Mouse (Mus musculus) liver, embryonic 14.5 days (tissue): ENCODE measurements at regions not wholly inside any gene's neighbourhood (a gene's known extent, or its start where the extent isn't known, plus 50 kb on each side); places are given as distances from the start of the nearest gene placed in this dataset.

Experiments
- ATAC-seq: fragments of 200-750 bp; cut with Nextera tagmentation; 2 replicates; pipeline ENCODE4 v1.8.0; 2017; ENCODE audit warnings: moderate number of reproducible peaks, mild to moderate bottlenecking, moderate library complexity; ENCODE audit not compliant: insufficient read depth
- DNase-seq, 3 experiments: peaks; one replicate each; pipeline ENCODE4 v3.0.0-alpha.2; 2012 to 2013; ENCODE audit warnings: low read depth in 3 of 3, low spot score in 3 of 3
- H3K27ac ChIP-seq: fragments of 300-500 bp; sonication (generic); 2 replicates; pipeline ENCODE4 v1.5.1; 2014; ENCODE audit warnings: moderate library complexity, mild to moderate bottlenecking, control low read depth, inconsistent platforms
- H3K27me3 ChIP-seq: fragments of 300-500 bp; sonication (generic); 2 replicates; pipeline ENCODE4 v1.6.1; 2014; ENCODE audit warnings: mild to moderate bottlenecking, low read length, moderate library complexity; ENCODE audit not compliant: control insufficient read depth, insufficient read depth
- H3K36me3 ChIP-seq: fragments of 300-500 bp; sonication (generic); replicated peaks from 2 replicates; pipeline ENCODE4 v1.6.1; 2014; ENCODE audit warnings: low read depth; ENCODE audit not compliant: control insufficient read depth, insufficient read depth
- H3K4me1 ChIP-seq, 2 experiments: fragments of 200-500 bp in 1 of 2; fragments of 300-500 bp in 1 of 2; sonication (generic) in 1 of 2; replicated peaks; 2 replicates each; pipeline ENCODE4 v1.6.1; 2012 to 2014; ENCODE audit warnings: antibody characterized with exemption in 1 of 2, inconsistent platforms in 1 of 2, low read length in 1 of 2; ENCODE audit not compliant: control insufficient read depth in 2 of 2, insufficient read depth in 2 of 2
- H3K4me2 ChIP-seq: fragments of 300-500 bp; sonication (generic); 2 replicates; pipeline ENCODE4 v1.6.1; 2014; ENCODE audit warnings: low read depth, mild to moderate bottlenecking, control low read depth, moderate library complexity
- H3K4me3 ChIP-seq, 2 experiments: fragments of 200-500 bp in 1 of 2; fragments of 300-500 bp in 1 of 2; sonication (generic) in 1 of 2; 2 replicates each; pipeline ENCODE4 v1.5.1; 2012 to 2014; ENCODE audit warnings: low read depth in 2 of 2, low read length in 2 of 2, mild to moderate bottlenecking in 2 of 2, control low read depth in 1 of 2, inconsistent platforms in 1 of 2, moderate library complexity in 1 of 2; ENCODE audit not compliant: insufficient read depth in 1 of 2
- H3K9ac ChIP-seq: fragments of 300-500 bp; sonication (generic); replicated peaks from 2 replicates; pipeline ENCODE4 v1.6.1; 2014; ENCODE audit warnings: mild to moderate bottlenecking, control low read depth, moderate library complexity
- H3K9me3 ChIP-seq: fragments of 300-500 bp; sonication (generic); 2 replicates; pipeline ENCODE4 v1.6.1; 2016; ENCODE audit warnings: low read length, mixed read lengths; ENCODE audit not compliant: control insufficient read depth
- CTCF ChIP-seq: IDR thresholded peaks from 2 replicates; pipeline ENCODE4 v1.5.1; 2016; ENCODE audit warnings: antibody characterized with exemption, low read depth, control low read depth
- EP300 ChIP-seq: IDR thresholded peaks from 2 replicates; pipeline ENCODE4 v1.6.1; 2016; ENCODE audit warnings: antibody characterized with exemption, low read depth
- WGBS: fragments of 180-500 bp; shearing (Covaris S2); extraction: QIAGEN DNeasy Blood & Tissue Kit; methylation state at CpG from one replicate; pipeline ENCODE4 v1.1.7; 2014; ENCODE audit not compliant: insufficient replicate concordance; 5-methylcytosine and 5-hydroxymethylcytosine counted together

- Histone ChIP-seq H3K36me3 (no peaks in the 10 kb centered on the region), H3K9ac (no peak overlapping the region), H3K27me3 (no peaks in the 10 kb centered on the region), H3K4me2 (no peak overlapping the region), H3K4me1 (no peaks in the 10 kb centered on the region), H3K27ac (no peak overlapping the region), H3K4me3 (no peak overlapping the region), H3K9me3 (no peaks in the 10 kb centered on the region)
- WGBS, result 42% methylated on average over 3 of the region's 3 CpGs
- TF ChIP-seq EP300 (no peak), CTCF (no peak)
- no peak for ATAC-seq
- no peak for DNase-seq
Measured at GRCm38 (mm10) chr2:34078248-34078874, 190.6 kb upstream of the Mvb12b start.

GRCm38 (mm10) chr2:34076346-34076745 is 188.6 kb upstream of the Mvb12b start:
- 36% methylated on average over 4 of the region's 4 CpGs for WGBS

GRCm38 (mm10) chr2:34074066-34074465 is 186.3 kb upstream of the Mvb12b start:
- H3K4me1 ChIP-seq, result no peaks in the 10 kb centered on the region
- H3K4me3 ChIP-seq, result no peak overlapping the region
- no peak overlapping the region for H3K9ac ChIP-seq
- H3K27ac ChIP-seq, result no peak overlapping the region
- H3K4me2 ChIP-seq, result no peak overlapping the region
- TF ChIP-seq EP300 (no peak), CTCF (no peak)
- H3K36me3 ChIP-seq, result no peaks in the 10 kb centered on the region
- WGBS, result 36% methylated on average over 3 of the region's 3 CpGs
- ATAC-seq (no peak), DNase-seq (no peak)
- no peaks in the 10 kb centered on the region for H3K9me3 ChIP-seq
- H3K27me3 ChIP-seq, result no peaks in the 10 kb centered on the region

More at GRCm38 (mm10) chr2:34076346-34076745, 188.6 kb upstream of the Mvb12b start:
- Histone ChIP-seq H3K27me3 (no peaks in the 10 kb centered on the region), H3K27ac (no peak overlapping the region), H3K4me1 (no peaks in the 10 kb centered on the region), H3K9ac (no peak overlapping the region), H3K9me3 (no peaks in the 10 kb centered on the region), H3K4me3 (no peak overlapping the region), H3K36me3 (no peaks in the 10 kb centered on the region), H3K4me2 (no peak overlapping the region)
- TF ChIP-seq EP300, result no peak
- TF ChIP-seq CTCF, result no peak
- no peak for ATAC-seq
- no peak for DNase-seq

- Histone ChIP-seq H3K9me3 (no peaks in the 10 kb centered on the region), H3K4me1 (no peaks in the 10 kb centered on the region), H3K27me3 (no peaks in the 10 kb centered on the region), H3K9ac (no peak overlapping the region), H3K27ac (no peak overlapping the region), H3K4me3 (no peak overlapping the region), H3K4me2 (no peak overlapping the region), H3K36me3 (no peaks in the 10 kb centered on the region)
- ATAC-seq, result no peak
- no peak for DNase-seq
- TF ChIP-seq EP300 (no peak), CTCF (no peak)
- 80% methylated on average over 13 of the region's 13 CpGs for WGBS
Measured at GRCm38 (mm10) chr2:34065592-34065991, 177.8 kb upstream of the Mvb12b start.

- no peak overlapping the region for H3K4me2 ChIP-seq
- 33% methylated on average over 10 of the region's 10 CpGs for WGBS
- H3K36me3 ChIP-seq, result no peaks in the 10 kb centered on the region
- TF ChIP-seq EP300, result no peak
- TF ChIP-seq CTCF, result no peak
- H3K9me3 ChIP-seq, result no peaks in the 10 kb centered on the region
- DNase-seq, result peak in 1 of 3 experiments; percentile 4
- no peaks in the 10 kb centered on the region for H3K27me3 ChIP-seq
- no peak for ATAC-seq
- no peak overlapping the region for H3K4me3 ChIP-seq
- no peak overlapping the region for H3K9ac ChIP-seq
- H3K27ac ChIP-seq, result no peak overlapping the region
- no peaks in the 10 kb centered on the region for H3K4me1 ChIP-seq
Measured at GRCm38 (mm10) chr2:34065090-34065489, 177.3 kb upstream of the Mvb12b start.
